Mouse (Mus musculus) cerebellum, adult 2 months (tissue): ENCODE data around the gene Tanc1.

Experiments
- CTCF ChIP-seq: fragments of 200-500 bp; IDR thresholded peaks from 2 replicates; pipeline ENCODE4 v1.5.1; 2011; ENCODE audit warnings: low read depth, mild to moderate bottlenecking, control low read depth, low read length, moderate library complexity, borderline replicate concordance; ENCODE audit not compliant: insufficient read depth
- POLR2A ChIP-seq: fragments of 200-500 bp; IDR thresholded peaks from 2 replicates; pipeline ENCODE4 v1.6.1; 2011; ENCODE audit warnings: low read length, control low read depth, borderline replicate concordance; ENCODE audit not compliant: insufficient read depth

- no peak for TF ChIP-seq CTCF
- no peak for TF ChIP-seq POLR2A
Measured at GRCm38 (mm10) chr2:59828103-59828655, 216.3 kb downstream of the Tanc1 start.
